Mouse (Mus musculus) forebrain, embryonic 11.5 days (tissue): Measurements from ENCODE around the gene Fibp. TPM values are rescaled to one million over a fixed set of nuclear protein-coding genes. Genes with fewer than 3 reads are reported as not detected.

Experiments used
- ATAC-seq: fragments of 200-750 bp; cut with Nextera tagmentation; replicated peaks from 2 replicates; pipeline ENCODE4 v1.8.0; 2017; ENCODE audit warnings: moderate TSS enrichment; ENCODE audit not compliant: low FRiP score
- DNase-seq: peaks from one replicate; pipeline ENCODE4 v3.0.0-alpha.2; 2017; ENCODE audit warnings: low spot score
- H3K27ac ChIP-seq: fragments of 300-500 bp; sonication (generic); 2 replicates; pipeline ENCODE4 v1.5.1; 2014; ENCODE audit warnings: low read depth, low read length
- H3K27me3 ChIP-seq: fragments of 300-500 bp; sonication (generic); 2 replicates; pipeline ENCODE4 v1.6.1; 2014; ENCODE audit warnings: mild to moderate bottlenecking, low read length, mixed read lengths; ENCODE audit not compliant: control insufficient read depth, insufficient read depth
- H3K36me3 ChIP-seq: fragments of 300-500 bp; sonication (generic); 2 replicates; pipeline ENCODE4 v1.6.1; 2014; ENCODE audit warnings: mild to moderate bottlenecking, low read length, moderate library complexity, mixed read lengths; ENCODE audit not compliant: control insufficient read depth, insufficient read depth
- H3K4me1 ChIP-seq: fragments of 300-500 bp; sonication (generic); replicated peaks from 2 replicates; pipeline ENCODE4 v1.6.1; 2014; ENCODE audit warnings: low read length, mixed read lengths; ENCODE audit not compliant: control insufficient read depth, insufficient read depth
- H3K4me2 ChIP-seq: fragments of 300-500 bp; sonication (generic); 2 replicates; pipeline ENCODE4 v1.6.1; 2014; ENCODE audit warnings: low read depth, mild to moderate bottlenecking, low read length, moderate library complexity, mixed read lengths; ENCODE audit not compliant: severe bottlenecking
- H3K4me3 ChIP-seq: fragments of 300-500 bp; sonication (generic); 2 replicates; pipeline ENCODE4 v1.5.1; 2014; ENCODE audit warnings: low read depth, low read length
- H3K9ac ChIP-seq: fragments of 300-500 bp; sonication (generic); 2 replicates; pipeline ENCODE4 v1.6.1; 2014; ENCODE audit warnings: low read length
- H3K9me3 ChIP-seq: fragments of 300-500 bp; sonication (generic); 2 replicates; pipeline ENCODE4 v1.6.1; 2016; ENCODE audit warnings: low read length, mixed read lengths; ENCODE audit not compliant: control insufficient read depth
- WGBS: fragments of 180-500 bp; shearing (Covaris S2); extraction: QIAGEN DNeasy Blood & Tissue Kit; methylation state at CpG from one replicate; pipeline ENCODE4 v1.1.7; 2014; 5-methylcytosine and 5-hydroxymethylcytosine counted together
- polyA plus RNA-seq: library from polyadenylated mRNA; unstranded; fragments of >200 nt; fragmentation: Nextera tagmentation; extraction: Ambion mirVana; gene quantifications from 2 replicates; pipeline ENCODE4 v1.2.1, GENCODE M21; 2014

Fibp gene
- polyA plus RNA-seq, result 105 TPM in 2 replicates

GRCm38 (mm10) chr19:5460465-5460911 is at the start of gene Fibp:
TSS of gene Fibp (plus strand) at chr19:5460615.
- WGBS, result under 1% methylated on average over 32 of the region's 32 CpGs
- Histone ChIP-seq H3K4me2 (peak within 1 kb of the TSS; percentile 88), H3K36me3 (no peaks in the 10 kb centered on the region; the same call in 1 of the 2 replicates), H3K27ac (peak within 1 kb of the TSS; percentile 55; the same call in 1 of the 2 replicates), H3K9me3 (no peaks in the 10 kb centered on the region), H3K27me3 (peaks cover 6% of the 10 kb centered on the region; the same call in 1 of the 2 replicates), H3K4me3 (peak within 1 kb of the TSS; percentile 80), H3K4me1 (peaks cover 23% of the 10 kb centered on the region; the same call in 1 of the 2 replicates), H3K9ac (peak within 1 kb of the TSS; percentile 81)
- peak; percentile 90 for DNase-seq
- ATAC-seq, result peak; percentile 52

GRCm38 (mm10) chr19:5410641-5411040 is 49.8 kb upstream of the Fibp start:
- no peak overlapping the region for H3K27ac ChIP-seq
- no peaks in the 10 kb centered on the region for H3K27me3 ChIP-seq
- no peak overlapping the region for H3K4me2 ChIP-seq
- H3K4me3 ChIP-seq, result no peak overlapping the region
- H3K9ac ChIP-seq, result no peak overlapping the region
- peaks cover 3% of the 10 kb centered on the region; the same call in 1 of the 2 replicates for H3K4me1 ChIP-seq
- ATAC-seq (no peak), DNase-seq (no peak)
- 91% methylated on average over 5 of the region's 5 CpGs for WGBS
- no peaks in the 10 kb centered on the region for H3K9me3 ChIP-seq
- no peaks in the 10 kb centered on the region for H3K36me3 ChIP-seq

GRCm38 (mm10) chr19:5411961-5412360 is 48.5 kb upstream of the Fibp start:
- no peak overlapping the region for H3K4me3 ChIP-seq
- WGBS, result 78% methylated on average over 5 of the region's 5 CpGs
- no peaks in the 10 kb centered on the region for H3K27me3 ChIP-seq
- no peak for ATAC-seq
- peaks cover 3% of the 10 kb centered on the region; the same call in 1 of the 2 replicates for H3K4me1 ChIP-seq
- H3K36me3 ChIP-seq, result no peaks in the 10 kb centered on the region
- no peak overlapping the region for H3K9ac ChIP-seq
- no peak for DNase-seq
- H3K27ac ChIP-seq, result no peak overlapping the region
- H3K9me3 ChIP-seq, result no peaks in the 10 kb centered on the region
- H3K4me2 ChIP-seq, result no peak overlapping the region

DNA sequence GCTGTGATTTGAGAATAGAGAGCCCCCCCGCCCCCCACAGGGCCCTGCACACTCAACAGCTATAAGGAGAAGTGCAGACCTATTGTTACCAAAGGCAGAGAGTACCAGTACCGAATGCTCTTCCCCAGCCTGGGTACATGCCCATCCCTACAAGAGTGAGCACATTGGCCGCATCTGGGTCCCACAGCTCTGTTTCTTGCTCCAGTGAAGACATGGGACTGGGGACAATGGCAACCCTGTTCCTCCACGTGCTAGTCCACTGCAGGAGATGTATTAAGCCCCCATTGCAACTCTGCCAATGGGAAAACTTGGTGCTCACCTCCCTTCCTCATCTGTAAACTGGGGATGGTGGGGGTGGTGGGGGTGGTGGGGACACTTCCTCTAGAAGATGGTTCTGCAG is 46.6 kb upstream of the Fibp start:
- Histone ChIP-seq H3K27me3 (no peaks in the 10 kb centered on the region), H3K4me1 (no peaks in the 10 kb centered on the region), H3K4me2 (no peak overlapping the region), H3K27ac (no peak overlapping the region), H3K4me3 (no peak overlapping the region), H3K9ac (no peak overlapping the region), H3K36me3 (no peaks in the 10 kb centered on the region), H3K9me3 (no peaks in the 10 kb centered on the region)
- ATAC-seq, result no peak
- 70% methylated on average over 4 of the region's 4 CpGs for WGBS
- DNase-seq, result no peak

DNA sequence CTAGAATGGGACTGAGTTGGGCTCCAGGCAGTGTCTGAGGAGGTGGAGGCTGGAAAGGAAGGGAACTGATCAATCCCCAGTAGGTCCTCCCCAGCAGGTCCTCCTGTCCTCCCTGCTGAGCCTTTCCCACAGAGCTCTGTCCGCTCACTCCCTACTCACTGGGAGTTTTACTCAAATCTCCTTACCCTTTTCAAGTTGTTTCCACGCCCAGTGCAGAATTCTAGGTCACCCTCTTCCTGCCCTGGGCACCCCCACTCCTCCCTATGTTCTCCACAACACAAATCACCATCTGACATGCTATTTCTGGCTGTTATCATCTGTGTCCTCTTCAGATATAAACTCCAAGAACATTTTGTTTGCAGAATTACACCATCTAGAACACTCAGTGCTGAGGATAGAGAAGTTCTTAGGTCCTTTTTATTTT is 45.9 kb upstream of the Fibp start:
- Histone ChIP-seq H3K4me1 (no peaks in the 10 kb centered on the region), H3K9me3 (no peaks in the 10 kb centered on the region), H3K4me3 (no peak overlapping the region), H3K27me3 (no peaks in the 10 kb centered on the region), H3K4me2 (no peak overlapping the region), H3K36me3 (no peaks in the 10 kb centered on the region), H3K9ac (no peak overlapping the region), H3K27ac (no peak overlapping the region)
- DNase-seq (no peak), ATAC-seq (no peak)
- 68% methylated on average over 2 of the region's 2 CpGs for WGBS

GRCm38 (mm10) chr19:5418750-5419466 is 41.5 kb upstream of the Fibp start:
- ATAC-seq (no peak), DNase-seq (no peak)
- Histone ChIP-seq H3K27me3 (no peaks in the 10 kb centered on the region), H3K36me3 (peaks cover 2% of the 10 kb centered on the region; the same call in 1 of the 2 replicates), H3K9ac (no peak overlapping the region), H3K4me1 (peaks cover 8% of the 10 kb centered on the region; the same call in 1 of the 2 replicates), H3K4me3 (no peak overlapping the region), H3K4me2 (no peak overlapping the region), H3K27ac (no peak overlapping the region), H3K9me3 (no peaks in the 10 kb centered on the region)
- WGBS, result 95% methylated on average over 8 of the region's 8 CpGs

DNA sequence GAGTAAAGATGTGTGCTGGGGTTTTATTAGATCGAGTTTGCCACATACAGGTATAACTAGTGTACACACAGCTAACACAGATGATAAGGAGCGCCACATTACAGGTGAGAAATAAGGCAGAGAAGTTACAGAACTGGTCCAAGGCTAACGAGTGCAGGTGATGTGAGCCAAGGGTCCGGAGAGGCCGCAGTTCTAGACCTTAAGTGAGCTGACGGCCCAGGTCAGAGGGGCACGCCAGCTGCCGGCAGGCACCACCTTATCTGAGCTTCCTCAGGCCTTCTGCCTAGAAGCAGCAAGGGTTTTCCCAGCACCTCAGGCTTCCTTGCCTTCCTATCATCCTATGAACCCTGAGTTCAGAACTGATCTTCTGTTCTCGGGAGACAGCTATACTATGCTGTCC is 40.8 kb upstream of the Fibp start:
- H3K27me3 ChIP-seq, result no peaks in the 10 kb centered on the region
- H3K4me3 ChIP-seq, result no peak overlapping the region
- no peak overlapping the region for H3K4me2 ChIP-seq
- ATAC-seq (no peak), DNase-seq (no peak)
- H3K36me3 ChIP-seq, result peaks cover 2% of the 10 kb centered on the region; the same call in 1 of the 2 replicates
- peaks cover 8% of the 10 kb centered on the region; the same call in 1 of the 2 replicates for H3K4me1 ChIP-seq
- H3K9me3 ChIP-seq, result no peaks in the 10 kb centered on the region
- 91% methylated on average over 9 of the region's 9 CpGs for WGBS
- H3K9ac ChIP-seq, result no peak overlapping the region
- H3K27ac ChIP-seq, result no peak overlapping the region

- no peak overlapping the region for H3K4me3 ChIP-seq
- no peak for ATAC-seq
- H3K9me3 ChIP-seq, result no peaks in the 10 kb centered on the region
- WGBS, result 90% methylated on average over 6 of the region's 6 CpGs
- H3K27ac ChIP-seq, result no peak overlapping the region
- peaks cover 2% of the 10 kb centered on the region; the same call in 1 of the 2 replicates for H3K36me3 ChIP-seq
- no peak overlapping the region for H3K9ac ChIP-seq
- DNase-seq, result no peak
- H3K27me3 ChIP-seq, result no peaks in the 10 kb centered on the region
- H3K4me2 ChIP-seq, result no peak overlapping the region
- peaks cover 9% of the 10 kb centered on the region; the same call in 1 of the 2 replicates for H3K4me1 ChIP-seq
Measured at GRCm38 (mm10) chr19:5420579-5420978, 39.8 kb upstream of the Fibp start.
